Mouse (Mus musculus): ENCODE results near the gene Vmn1r32.

GRCm38 (mm10) chr6:66559996-66560395, at the start of gene Vmn1r32:
- TF ChIP-seq CTCF (conservative IDR thresholded peaks at IDR 0.05; ENCODE audit: low read length) (no peak), POU5F1 (IDR thresholded peaks at IDR 0.05; ENCODE audit: borderline replicate concordance, low read length) (no peak)
